Comparison of ENCODE assay signal across 8 mouse cellular contexts in the genomic region with DNA sequence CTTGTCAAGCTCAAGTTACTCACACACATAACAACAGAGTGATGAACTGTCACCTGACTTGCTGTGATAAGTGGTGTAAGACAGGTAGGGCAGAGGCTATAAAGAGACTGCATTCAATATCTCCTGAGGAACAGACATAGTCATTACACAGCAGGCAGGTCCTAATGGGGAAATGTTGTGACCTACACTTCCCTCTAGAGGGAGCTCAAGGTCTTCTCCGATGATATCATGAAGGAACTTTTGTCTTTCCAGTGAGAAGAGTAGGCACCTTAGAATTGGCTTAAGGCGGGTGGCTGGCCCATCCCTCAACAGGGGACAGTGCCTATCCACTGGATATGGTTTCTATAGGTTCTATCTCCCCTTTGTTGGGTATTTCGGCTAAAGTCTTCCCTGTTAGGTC. TPM values are rescaled to one million over a fixed set of nuclear protein-coding genes. Genes with fewer than 3 reads are reported as not detected.
DNase-seq lines count a peak whose midpoint lies in the region; ATAC-seq lines count a peak whose summit lies in the region.
"Had no signal": no experiment of that assay in that cellular context is flagged by ENCODE, and none has a peak within 500 bp of the region (broad histone marks: within the 10 kb centered on the region; RNA-seq: fewer than 3 reads in every experiment).

No protein-coding gene starts in this region.

- no peaks in the 10 kb centered on the region for H3K27me3 ChIP-seq in forebrain, embryonic 15.5 days
- no peaks in the 10 kb centered on the region for H3K27me3 ChIP-seq in hindbrain, embryonic 14.5 days (ENCODE audit: control insufficient read depth, insufficient read depth, low read length)
- no peaks in the 10 kb centered on the region for H3K27me3 ChIP-seq in lung, embryonic 16.5 days (ENCODE audit: control insufficient read depth, insufficient read depth, low read depth, low read length)
- H3K27me3 ChIP-seq: megakaryocyte, embryonic 14.5 days had no signal

- H3K4me2 ChIP-seq in forebrain, embryonic 15.5 days (replicated peaks): no peak overlapping the region
- H3K4me2 ChIP-seq in hindbrain, embryonic 14.5 days (replicated peaks): no peak overlapping the region
- H3K4me2 ChIP-seq in lung, embryonic 16.5 days (ENCODE audit: low read depth, low read length): no peak overlapping the region

- WGBS in forebrain, embryonic 15.5 days: 21% methylated on average over 3 of the region's 3 CpGs
- 26% methylated on average over 3 of the region's 3 CpGs for WGBS in hindbrain, embryonic 14.5 days
- 14% methylated on average over 3 of the region's 3 CpGs for WGBS in lung, embryonic 16.5 days

- no peaks in the 10 kb centered on the region for H3K36me3 ChIP-seq in forebrain, embryonic 15.5 days
- H3K36me3 ChIP-seq in hindbrain, embryonic 14.5 days (replicated peaks; ENCODE audit: control insufficient read depth, insufficient read depth): no peaks in the 10 kb centered on the region
- no peaks in the 10 kb centered on the region for H3K36me3 ChIP-seq in lung, embryonic 16.5 days (ENCODE audit: control insufficient read depth, insufficient read depth, low read length)

- H3K9me3 ChIP-seq in forebrain, embryonic 15.5 days: no peaks in the 10 kb centered on the region
- no peaks in the 10 kb centered on the region for H3K9me3 ChIP-seq in hindbrain, embryonic 14.5 days (ENCODE audit: control insufficient read depth, low read length)
- no peaks in the 10 kb centered on the region for H3K9me3 ChIP-seq in lung, embryonic 16.5 days (ENCODE audit: control insufficient read depth, low read length)
- H3K9me3 ChIP-seq: megakaryocyte, embryonic 14.5 days had no signal

- no peaks in the 10 kb centered on the region for H3K4me1 ChIP-seq in forebrain, embryonic 15.5 days
- no peaks in the 10 kb centered on the region for H3K4me1 ChIP-seq in hindbrain, embryonic 14.5 days (replicated peaks; ENCODE audit: control insufficient read depth, insufficient read depth, low read length)
- no peaks in the 10 kb centered on the region for H3K4me1 ChIP-seq in lung, embryonic 16.5 days (replicated peaks; ENCODE audit: control insufficient read depth, insufficient read depth, low read length)

- peak; percentile 95 for ATAC-seq in cerebellum, adult (ENCODE audit: insufficient number of reproducible peaks, low FRiP score, low TSS enrichment)
- peak; percentile 76 for ATAC-seq in forebrain, embryonic 15.5 days (replicated peaks)
- peak; percentile 77 for ATAC-seq in hindbrain, embryonic 14.5 days (ENCODE audit: low FRiP score)
- peak; percentile 54 for ATAC-seq in lung, embryonic 16.5 days (ENCODE audit: low read depth)

- no peak overlapping the region for H3K4me3 ChIP-seq in forebrain, embryonic 15.5 days
- no peak overlapping the region for H3K4me3 ChIP-seq in hindbrain, embryonic 14.5 days (replicated peaks; ENCODE audit: low read length)
- no peak overlapping the region for H3K4me3 ChIP-seq in lung, embryonic 16.5 days (ENCODE audit: low read length)
- H3K4me3 ChIP-seq: megakaryocyte, embryonic 14.5 days had no signal

- no peak overlapping the region for H3K9ac ChIP-seq in forebrain, embryonic 15.5 days (replicated peaks)
- no peak overlapping the region for H3K9ac ChIP-seq in hindbrain, embryonic 14.5 days
- no peak overlapping the region for H3K9ac ChIP-seq in lung, embryonic 16.5 days (ENCODE audit: low read length)

- peak; percentile 76 for DNase-seq in NIH3T3 (ENCODE audit: low read depth)
- peak; percentile 82 for DNase-seq in hindbrain, embryonic 14.5 days (ENCODE audit: low spot score)
- peak; percentile 61 for DNase-seq in layer of hippocampus, postnatal 10 days (ENCODE audit: low spot score in 2 of 2)
- peak; percentile 64 for DNase-seq in retina, postnatal 7 days (ENCODE audit: low read depth, low spot score)

- no peak overlapping the region for H3K27ac ChIP-seq in forebrain, embryonic 15.5 days (replicated peaks)
- no peak overlapping the region for H3K27ac ChIP-seq in hindbrain, embryonic 14.5 days
- no peak overlapping the region for H3K27ac ChIP-seq in lung, embryonic 16.5 days (ENCODE audit: low read length)

RNA-seq across cellular contexts. Expression of a gene that starts 18.3 kb away (rescaled TPM):
- polyA plus RNA-seq in forebrain, embryonic 15.5 days (2015; fragmentation: Nextera tagmentation; extraction: Ambion mirVana): 0.18 TPM in 2 replicates
- 0.52 and 0.80 TPM in 2 replicates for polyA plus RNA-seq in hindbrain, embryonic 14.5 days (2014; fragmentation: Nextera tagmentation; extraction: Ambion mirVana)
- 1 to 10 TPM; 1.5 to 1.6 TPM for total RNA-seq in layer of hippocampus, postnatal 10 days (2021)
- 0.53 and 6.3 TPM in 2 replicates for polyA plus RNA-seq in lung, embryonic 16.5 days (2015; fragmentation: Nextera tagmentation; extraction: Ambion mirVana)

RNA-seq across cellular contexts. Expression of a gene that starts 30.1 kb away (rescaled TPM):
- polyA plus RNA-seq in forebrain, embryonic 15.5 days (2015; fragmentation: Nextera tagmentation; extraction: Ambion mirVana): 49.9 and 55.8 TPM in 2 replicates
- polyA plus RNA-seq in hindbrain, embryonic 14.5 days (2014; fragmentation: Nextera tagmentation; extraction: Ambion mirVana): 116 and 136 TPM in 2 replicates
- 10 to 100 TPM; 76.8 to 80.3 TPM for total RNA-seq in layer of hippocampus, postnatal 10 days (2021)
- polyA plus RNA-seq in lung, embryonic 16.5 days (2015; fragmentation: Nextera tagmentation; extraction: Ambion mirVana): 25.9 and 27.6 TPM in 2 replicates

RNA-seq across cellular contexts. Expression of a gene that starts 46.6 kb away (rescaled TPM):
- 13.5 and 14.9 TPM in 2 replicates for polyA plus RNA-seq in forebrain, embryonic 15.5 days (2015; fragmentation: Nextera tagmentation; extraction: Ambion mirVana)
- 12.6 and 16.2 TPM in 2 replicates for polyA plus RNA-seq in hindbrain, embryonic 14.5 days (2014; fragmentation: Nextera tagmentation; extraction: Ambion mirVana)
- total RNA-seq in layer of hippocampus, postnatal 10 days (2021): 10 to 100 TPM; 16.7 to 18.3 TPM
- 9.6 TPM in 2 replicates for polyA plus RNA-seq in lung, embryonic 16.5 days (2015; fragmentation: Nextera tagmentation; extraction: Ambion mirVana)

RNA-seq across cellular contexts. Expression of a gene that starts 46.7 kb away (rescaled TPM):
- polyA plus RNA-seq in forebrain, embryonic 15.5 days (2015; fragmentation: Nextera tagmentation; extraction: Ambion mirVana): 76.1 and 77.7 TPM in 2 replicates
- polyA plus RNA-seq in hindbrain, embryonic 14.5 days (2014; fragmentation: Nextera tagmentation; extraction: Ambion mirVana): 77.3 and 89.8 TPM in 2 replicates
- total RNA-seq in layer of hippocampus, postnatal 10 days (2021): 10 to 100 TPM; 33.5 to 35.6 TPM
- 62.1 and 64.7 TPM in 2 replicates for polyA plus RNA-seq in lung, embryonic 16.5 days (2015; fragmentation: Nextera tagmentation; extraction: Ambion mirVana)
